Mouse (Mus musculus): ENCODE results near the gene Xdh. TPM values are rescaled to one million over a fixed set of nuclear protein-coding genes. Genes with fewer than 3 reads are reported as not detected.
A peak's percentile ranks its signal among the peaks of the same experiment; 100 is the strongest.

The Xdh gene
- polyA plus RNA-seq, 1 experiment from 2014 or later = 1.2 TPM

- Histone ChIP-seq H3K9ac (no peak overlapping the region), H3K27ac (ENCODE audit: low read depth) (no peak overlapping the region), H3K9me3 (ENCODE audit: low read depth, low read length) (no peaks in the 10 kb centered on the region), H3K4me2 (no peak overlapping the region), H3K27me3 (ENCODE audit: insufficient read depth, low read length) (no peaks in the 10 kb centered on the region), H3K4me3 (ENCODE audit: low read depth, low read length) (no peak overlapping the region), H3K4me1 (ENCODE audit: insufficient read depth) (no peaks in the 10 kb centered on the region), H3K36me3 (ENCODE audit: insufficient read depth) (no peaks in the 10 kb centered on the region)
- DNase-seq (no peak), ATAC-seq (ENCODE audit: insufficient read depth) (no peak)
- TF ChIP-seq CTCF (IDR thresholded peaks at IDR 0.05; ENCODE audit: low read depth) = no peak
- 89% methylated on average over 1 of the region's 1 CpGs for WGBS
Observed at GRCm38 (mm10) chr17:73903121-73903520, 46.9 kb downstream of the Xdh start.

GRCm38 (mm10) chr17:73902234-73902636, 47.8 kb downstream of the Xdh start:
- no peaks in the 10 kb centered on the region for H3K36me3 ChIP-seq (ENCODE audit: insufficient read depth)
- H3K9me3 ChIP-seq (ENCODE audit: low read depth, low read length) = no peaks in the 10 kb centered on the region
- no peak overlapping the region for H3K4me2 ChIP-seq
- no peak overlapping the region for H3K27ac ChIP-seq (ENCODE audit: low read depth)
- H3K27me3 ChIP-seq (ENCODE audit: insufficient read depth, low read length) = no peaks in the 10 kb centered on the region
- ATAC-seq (ENCODE audit: insufficient read depth) (no peak), DNase-seq (no peak)
- WGBS = 63% methylated on average over 5 of the region's 5 CpGs
- H3K4me3 ChIP-seq (ENCODE audit: low read depth, low read length) = no peak overlapping the region
- TF ChIP-seq CTCF (IDR thresholded peaks at IDR 0.05; ENCODE audit: low read depth) = no peak
- no peak overlapping the region for H3K9ac ChIP-seq
- no peaks in the 10 kb centered on the region for H3K4me1 ChIP-seq (ENCODE audit: insufficient read depth)

- 67% methylated on average over 5 of the region's 5 CpGs for WGBS
Observed at GRCm38 (mm10) chr17:73894399-73894798, 55.6 kb downstream of the Xdh start.

GRCm38 (mm10) chr17:73893822-73894221, 56.2 kb downstream of the Xdh start:
- no peak for ATAC-seq (ENCODE audit: insufficient read depth)
- Histone ChIP-seq H3K9me3 (ENCODE audit: low read depth, low read length) (no peaks in the 10 kb centered on the region), H3K27ac (ENCODE audit: low read depth) (no peak overlapping the region), H3K36me3 (ENCODE audit: insufficient read depth) (no peaks in the 10 kb centered on the region), H3K4me3 (ENCODE audit: low read depth, low read length) (no peak overlapping the region), H3K9ac (no peak overlapping the region), H3K4me1 (ENCODE audit: insufficient read depth) (no peaks in the 10 kb centered on the region), H3K4me2 (no peak overlapping the region), H3K27me3 (ENCODE audit: insufficient read depth, low read length) (no peaks in the 10 kb centered on the region)
- no peak for TF ChIP-seq CTCF (IDR thresholded peaks at IDR 0.05; ENCODE audit: low read depth)
- WGBS = 65% methylated on average over 4 of the region's 4 CpGs
- DNase-seq = no peak

More at GRCm38 (mm10) chr17:73894399-73894798, 55.6 kb downstream of the Xdh start:
- Histone ChIP-seq H3K27ac (ENCODE audit: low read depth) (no peak overlapping the region), H3K27me3 (ENCODE audit: insufficient read depth, low read length) (no peaks in the 10 kb centered on the region), H3K36me3 (ENCODE audit: insufficient read depth) (no peaks in the 10 kb centered on the region), H3K9ac (no peak overlapping the region), H3K4me3 (ENCODE audit: low read depth, low read length) (no peak overlapping the region), H3K4me2 (no peak overlapping the region), H3K4me1 (ENCODE audit: insufficient read depth) (no peaks in the 10 kb centered on the region), H3K9me3 (ENCODE audit: low read depth, low read length) (no peaks in the 10 kb centered on the region)
- no peak for ATAC-seq (ENCODE audit: insufficient read depth)
- TF ChIP-seq CTCF (IDR thresholded peaks at IDR 0.05; ENCODE audit: low read depth) = no peak
- no peak for DNase-seq

- no peak overlapping the region for H3K4me3 ChIP-seq (ENCODE audit: low read depth, low read length)
- TF ChIP-seq CTCF (IDR thresholded peaks at IDR 0.05; ENCODE audit: low read depth) = no peak
Observed at GRCm38 (mm10) chr17:73893207-73893606, 56.8 kb downstream of the Xdh start.

GRCm38 (mm10) chr17:73891590-73891989, 58.4 kb downstream of the Xdh start:
- DNase-seq (peak; percentile 30), ATAC-seq (ENCODE audit: insufficient read depth) (no peak)

More at GRCm38 (mm10) chr17:73893207-73893606, 56.8 kb downstream of the Xdh start:
- Histone ChIP-seq H3K27me3 (ENCODE audit: insufficient read depth, low read length) (no peaks in the 10 kb centered on the region), H3K36me3 (ENCODE audit: insufficient read depth) (no peaks in the 10 kb centered on the region), H3K27ac (ENCODE audit: low read depth) (no peak overlapping the region), H3K4me1 (ENCODE audit: insufficient read depth) (no peaks in the 10 kb centered on the region), H3K4me2 (no peak overlapping the region), H3K9me3 (ENCODE audit: low read depth, low read length) (no peaks in the 10 kb centered on the region), H3K9ac (no peak overlapping the region)
- 77% methylated on average over 10 of the region's 10 CpGs for WGBS
- no peak for ATAC-seq (ENCODE audit: insufficient read depth)
- no peak for DNase-seq

GRCm38 (mm10) chr17:73886071-73886785, 63.8 kb downstream of the Xdh start:
- Histone ChIP-seq H3K4me3 (ENCODE audit: low read depth, low read length) (no peak overlapping the region), H3K27ac (ENCODE audit: low read depth) (no peak overlapping the region), H3K27me3 (ENCODE audit: insufficient read depth, low read length) (no peaks in the 10 kb centered on the region), H3K4me1 (ENCODE audit: insufficient read depth) (no peaks in the 10 kb centered on the region), H3K36me3 (ENCODE audit: insufficient read depth) (no peaks in the 10 kb centered on the region), H3K4me2 (no peak overlapping the region), H3K9me3 (ENCODE audit: low read depth, low read length) (no peaks in the 10 kb centered on the region), H3K9ac (no peak overlapping the region)
- ATAC-seq (ENCODE audit: insufficient read depth) (no peak), DNase-seq (no peak)
- TF ChIP-seq CTCF (IDR thresholded peaks at IDR 0.05; ENCODE audit: low read depth) = no peak
- 75% methylated on average over 25 of the region's 25 CpGs for WGBS

More at GRCm38 (mm10) chr17:73891590-73891989, 58.4 kb downstream of the Xdh start:
- Histone ChIP-seq H3K36me3 (ENCODE audit: insufficient read depth) (no peaks in the 10 kb centered on the region), H3K4me1 (ENCODE audit: insufficient read depth) (no peaks in the 10 kb centered on the region), H3K9ac (no peak overlapping the region), H3K4me3 (ENCODE audit: low read depth, low read length) (no peak overlapping the region), H3K4me2 (no peak overlapping the region), H3K27me3 (ENCODE audit: insufficient read depth, low read length) (no peaks in the 10 kb centered on the region), H3K9me3 (ENCODE audit: low read depth, low read length) (no peaks in the 10 kb centered on the region), H3K27ac (ENCODE audit: low read depth) (no peak overlapping the region)
- WGBS = 87% methylated on average over 1 of the region's 1 CpGs
- TF ChIP-seq CTCF (IDR thresholded peaks at IDR 0.05; ENCODE audit: low read depth) = peak; percentile 32; the same call in 1 of the 2 replicates

All from lung, embryonic 14.5 days (tissue).